Mouse (Mus musculus) megakaryocyte, adult 5-6 weeks (primary cell): ENCODE data around the gene 1600014C10Rik. TPM values are rescaled to one million over a fixed set of nuclear protein-coding genes. Genes with fewer than 3 reads are reported as not detected.

Source experiments
- total RNA-seq, 2 experiments: library from RNA; stranded (forward) in 1 of 2; stranded (reverse) in 1 of 2; fragments of 153-499, 151-499 nt in 1 of 2; fragments of 221-1000, 200-1000 nt in 1 of 2; gene quantifications; 2 replicates each; pipeline versions ENCODE4 v1.2.3 to v1.2.4; 2015 to 2017

The 1600014C10Rik gene
- total RNA-seq, 2 experiments from 2014 or later: 34.5 to 39.5 TPM

Other genes with a start within 250 kb of the 1600014C10Rik start
- gene Uri1, start 159.7 kb upstream of the 1600014C10Rik start, total RNA-seq (2015): 30.8 and 31.5 TPM in 2 replicates
- 26.7 and 29.1 TPM in 2 replicates for gene Uri1, start 159.7 kb upstream of the 1600014C10Rik start, total RNA-seq (2017)
- gene Ccne1, start 75.7 kb upstream of the 1600014C10Rik start, total RNA-seq (2015): 22.8 and 23.6 TPM in 2 replicates
- 33.4 and 37.7 TPM in 2 replicates for gene Ccne1, start 75.7 kb upstream of the 1600014C10Rik start, total RNA-seq (2017)
- gene Plekhf1, start 44.8 kb downstream of the 1600014C10Rik start, total RNA-seq (2015): 0.43 and 0.74 TPM in 2 replicates
- gene Plekhf1, start 44.8 kb downstream of the 1600014C10Rik start, total RNA-seq (2017): 1.0 and 1.3 TPM in 2 replicates
- gene Pop4, start 88.2 kb downstream of the 1600014C10Rik start, total RNA-seq (2015): 31.6 and 33.7 TPM in 2 replicates
- gene Pop4, start 88.2 kb downstream of the 1600014C10Rik start, total RNA-seq (2017): 31.1 and 33.6 TPM in 2 replicates